Mouse (Mus musculus) C2C12 (cell line): ENCODE data around the gene Apba3. TPM values are rescaled to one million over a fixed set of nuclear protein-coding genes. Genes with fewer than 3 reads are reported as not detected.

Experiments used
- H3K27me3 ChIP-seq: one replicate; pipeline ENCODE4 v1.6.1; 2011; ENCODE audit not compliant: control insufficient read depth, insufficient read depth, insufficient read length
- H3K36me3 ChIP-seq: one replicate; pipeline ENCODE4 v1.6.1; 2011; ENCODE audit not compliant: control insufficient read depth, insufficient read depth
- H3K4me3 ChIP-seq: one replicate; pipeline ENCODE4 v1.5.1; 2011; ENCODE audit warnings: mild to moderate bottlenecking, control low read depth; ENCODE audit not compliant: poor library complexity, insufficient read depth, severe bottlenecking
- H3K79me2 ChIP-seq: one replicate; pipeline ENCODE4 v1.6.1; 2011; ENCODE audit not compliant: control insufficient read depth, insufficient read depth
- H3K79me3 ChIP-seq: one replicate; pipeline ENCODE4 v1.6.1; 2011; ENCODE audit warnings: low read depth, control low read depth
- H3ac ChIP-seq: one replicate; pipeline ENCODE3; 2011; ENCODE audit warnings: low read depth; ENCODE audit not compliant: control insufficient read depth, insufficient read length
- CEBPB ChIP-seq: IDR thresholded peaks from one replicate; pipeline ENCODE4 v1.6.1; 2011; ENCODE audit warnings: low read depth, mild to moderate bottlenecking, control low read depth, moderate library complexity
- CTCF ChIP-seq: IDR thresholded peaks from one replicate; pipeline ENCODE4 v1.5.1; 2011; ENCODE audit not compliant: control insufficient read depth, insufficient read depth, insufficient read length
- FOSL1 ChIP-seq: IDR thresholded peaks from one replicate; pipeline ENCODE4 v1.8.0; 2011; ENCODE audit warnings: mild to moderate bottlenecking, low read length; ENCODE audit not compliant: poor library complexity, insufficient read depth, severe bottlenecking
- MAX ChIP-seq: IDR thresholded peaks from one replicate; pipeline ENCODE4 v1.6.1; 2011; ENCODE audit warnings: mild to moderate bottlenecking, control low read depth
- MYOD1 ChIP-seq: IDR thresholded peaks from one replicate; pipeline ENCODE4 v1.6.1; 2011; ENCODE audit warnings: low read depth; ENCODE audit not compliant: control insufficient read depth, insufficient read length
- MYOG ChIP-seq: IDR thresholded peaks from one replicate; pipeline ENCODE4 v1.6.1; 2011; ENCODE audit not compliant: control insufficient read depth, insufficient read length; ENCODE audit errors: extremely low read depth
- USF1 ChIP-seq: IDR thresholded peaks from one replicate; pipeline ENCODE4 v1.6.1; 2011; ENCODE audit warnings: low read depth, mild to moderate bottlenecking, control low read depth, moderate library complexity
- polyA plus RNA-seq: library from polyadenylated mRNA; unstranded; fragments of >200 nt; fragmentation: generic; extraction: Trizol; gene quantifications from one replicate; pipeline ENCODE4 v1.2.1, GENCODE M21; 2012; ENCODE audit warnings: missing spikeins

Gene Apba3
- polyA plus RNA-seq, 1 experiment, result 103 TPM

GRCm38 (mm10) chr10:81300352-81300907, 33.7 kb downstream of the Apba3 start:
- Histone ChIP-seq H3ac (no peak overlapping the region), H3K27me3 (no peaks in the 10 kb centered on the region), H3K79me3 (peaks cover 39% of the 10 kb centered on the region), H3K79me2 (peaks cover 90% of the 10 kb centered on the region), H3K4me3 (no peak overlapping the region), H3K36me3 (no peaks in the 10 kb centered on the region)
- no peak for TF ChIP-seq CEBPB
- TF ChIP-seq MYOD1, result no peak
- TF ChIP-seq FOSL1, result no peak
- TF ChIP-seq MAX, result no peak
- no peak for TF ChIP-seq MYOG
- no peak for TF ChIP-seq CTCF
- TF ChIP-seq USF1, result no peak

DNA sequence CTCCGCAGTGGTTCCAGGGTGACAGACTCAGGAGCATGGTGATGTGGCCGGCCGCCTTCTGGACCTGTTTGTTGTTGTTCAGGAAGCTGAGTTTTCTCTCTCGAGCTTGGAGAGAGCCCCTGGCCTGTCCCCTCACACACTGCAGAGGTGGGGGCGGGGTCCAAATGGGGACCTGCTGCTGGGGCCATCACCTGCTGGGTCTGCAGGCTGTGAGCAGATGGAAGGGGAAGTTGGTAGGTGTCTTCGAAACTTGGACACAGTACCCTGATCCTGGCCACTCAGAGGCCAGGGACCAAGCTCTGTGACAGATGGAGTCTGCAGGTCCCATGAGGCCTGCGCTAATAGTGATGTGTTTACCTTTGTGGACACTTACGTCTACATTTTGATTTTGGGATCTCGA, 34.6 kb downstream of the Apba3 start:
- Histone ChIP-seq H3ac (no peak overlapping the region), H3K79me2 (peaks cover 81% of the 10 kb centered on the region), H3K79me3 (peaks cover 31% of the 10 kb centered on the region), H3K36me3 (peaks cover 5% of the 10 kb centered on the region), H3K27me3 (no peaks in the 10 kb centered on the region), H3K4me3 (no peak overlapping the region)
- no peak for TF ChIP-seq USF1
- no peak for TF ChIP-seq MYOD1
- no peak for TF ChIP-seq MAX
- TF ChIP-seq CEBPB, result no peak
- no peak for TF ChIP-seq MYOG
- TF ChIP-seq CTCF, result no peak
- TF ChIP-seq FOSL1, result no peak

DNA sequence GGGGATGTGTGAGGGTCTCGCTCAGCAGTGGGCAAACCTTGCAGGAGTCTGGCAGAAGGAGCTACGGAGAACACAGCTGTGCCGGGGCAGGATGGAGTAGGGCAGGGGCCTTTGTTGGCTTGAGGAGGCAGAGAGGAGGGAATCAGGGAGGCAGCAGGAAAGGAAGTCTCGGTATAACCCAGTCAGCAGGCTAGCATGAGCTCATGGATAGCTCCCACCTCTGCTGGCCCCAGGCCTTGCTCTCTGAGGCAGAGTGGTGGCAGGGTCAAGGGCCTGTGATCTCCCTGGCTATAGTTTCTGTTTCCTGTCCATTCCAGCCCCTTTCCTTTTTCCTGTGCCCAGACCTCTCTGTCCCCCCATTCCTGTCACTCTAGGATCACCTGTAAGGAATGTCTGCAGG, 35.5 kb downstream of the Apba3 start:
- Histone ChIP-seq H3K27me3 (no peaks in the 10 kb centered on the region), H3K79me2 (peaks cover 72% of the 10 kb centered on the region), H3K79me3 (peaks cover 23% of the 10 kb centered on the region), H3ac (no peak overlapping the region), H3K36me3 (peaks cover 15% of the 10 kb centered on the region), H3K4me3 (no peak overlapping the region)
- TF ChIP-seq MYOG, result no peak
- TF ChIP-seq USF1, result no peak
- no peak for TF ChIP-seq CEBPB

DNA sequence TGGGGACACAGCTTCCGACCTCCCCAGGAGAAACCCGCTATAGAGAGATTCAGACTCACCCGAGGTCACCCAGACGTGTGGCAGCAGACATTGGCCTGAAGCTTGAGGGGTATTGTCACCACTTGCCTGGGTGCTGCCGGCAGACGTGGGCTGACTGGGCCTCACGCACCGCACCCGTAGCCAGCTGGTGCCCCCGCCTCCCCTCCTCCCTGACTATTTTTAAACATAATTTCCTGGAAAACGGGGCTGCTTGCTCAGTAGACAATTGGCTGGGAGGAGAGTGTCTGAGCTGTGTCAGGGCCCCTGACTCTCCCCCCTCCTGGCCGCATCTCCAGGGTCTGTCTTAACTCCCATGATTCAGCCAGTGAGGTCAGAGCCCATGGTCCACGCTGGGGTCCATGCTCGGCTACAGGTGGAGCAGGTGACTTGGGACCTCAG, 36.0 kb downstream of the Apba3 start:
- peaks cover 18% of the 10 kb centered on the region for H3K36me3 ChIP-seq
- no peak for TF ChIP-seq MYOG
- H3ac ChIP-seq, result no peak overlapping the region
- H3K79me2 ChIP-seq, result peaks cover 66% of the 10 kb centered on the region
- no peak overlapping the region for H3K4me3 ChIP-seq
- no peaks in the 10 kb centered on the region for H3K27me3 ChIP-seq
- H3K79me3 ChIP-seq, result peaks cover 20% of the 10 kb centered on the region

- no peak for TF ChIP-seq CTCF
- no peak for TF ChIP-seq USF1
- Histone ChIP-seq H3K79me2 (peaks cover 62% of the 10 kb centered on the region), H3K36me3 (peaks cover 21% of the 10 kb centered on the region), H3K79me3 (peaks cover 15% of the 10 kb centered on the region), H3ac (no peak overlapping the region), H3K4me3 (no peak overlapping the region), H3K27me3 (no peaks in the 10 kb centered on the region)
Observed at GRCm38 (mm10) chr10:81303258-81303657, 36.5 kb downstream of the Apba3 start.

GRCm38 (mm10) chr10:81303761-81304160, 37.0 kb downstream of the Apba3 start:
- Histone ChIP-seq H3ac (no peak overlapping the region), H3K4me3 (no peak overlapping the region), H3K79me2 (peaks cover 57% of the 10 kb centered on the region), H3K79me3 (peaks cover 10% of the 10 kb centered on the region), H3K36me3 (peaks cover 21% of the 10 kb centered on the region), H3K27me3 (no peaks in the 10 kb centered on the region)
- TF ChIP-seq MYOD1 (no peak), CTCF (no peak), MYOG (no peak), MAX (no peak)
